Mouse (Mus musculus): Measurements from ENCODE around the gene Clec2i. TPM values are rescaled to one million over a fixed set of nuclear protein-coding genes. Genes with fewer than 3 reads are reported as not detected.

Gene Clec2i
- total and polyA plus RNA-seq, 3 experiments = not detected

DNA sequence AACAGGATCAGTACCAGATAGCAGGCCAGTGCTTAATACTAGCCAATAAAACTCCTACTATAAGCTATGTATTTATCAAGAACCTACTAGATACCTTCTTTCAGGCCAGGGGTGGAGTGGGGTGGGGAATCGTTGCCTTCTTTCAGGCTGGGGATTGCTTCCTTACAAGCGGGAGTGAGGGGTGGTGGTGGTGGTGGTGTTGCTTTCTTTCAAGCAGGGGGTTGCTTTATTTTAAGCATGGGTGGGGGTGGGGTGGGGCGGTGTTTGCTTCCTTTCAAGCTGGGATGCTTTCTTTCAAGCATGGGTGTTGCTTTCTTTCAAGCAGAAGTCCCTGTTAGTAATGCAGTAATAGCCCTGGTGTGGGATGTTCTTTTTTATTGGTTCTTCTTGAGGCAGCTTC lies 18.5 kb upstream of the Clec2i start:
- DNase-seq (ENCODE audit: low read depth, low spot score) = no peak

GRCm38 (mm10) chr6:128871910-128872610 lies 15.3 kb upstream of the Clec2i start:
- no peak for DNase-seq (ENCODE audit: low read depth, low spot score)
- no peaks in the 10 kb centered on the region for H3K79me2 ChIP-seq (ENCODE audit: control insufficient read depth, insufficient read depth, low read length, poor library complexity)
- H3K9ac ChIP-seq (ENCODE audit: control insufficient read depth, low read depth, low read length, poor library complexity, severe bottlenecking) = no peak overlapping the region
- no peaks in the 10 kb centered on the region for H3K27me3 ChIP-seq (ENCODE audit: control insufficient read depth in 1 of 2, insufficient read depth in 2 of 2, low read length in 2 of 2)
- H3K4me3 ChIP-seq (ENCODE audit: control insufficient read depth in 1 of 2, insufficient read depth in 1 of 2, low read depth in 2 of 2, low read length in 2 of 2) = no peak overlapping the region
- TF ChIP-seq CHD2 (IDR thresholded peaks at IDR 0.05; ENCODE audit: low read length) (no peak), ZNF384 (IDR thresholded peaks at IDR 0.05; ENCODE audit: low read depth, low read length) (peak; percentile 68), TAL1 (IDR thresholded peaks at IDR 0.05; ENCODE audit: low read length) (no peak)
- H3K36me3 ChIP-seq (ENCODE audit: control insufficient read depth in 1 of 2, insufficient read depth in 2 of 2, low read length in 2 of 2) = no peaks in the 10 kb centered on the region
- H3K27ac ChIP-seq (ENCODE audit: control insufficient read depth, low read depth, low read length) = no peak overlapping the region
- H3K9me3 ChIP-seq (replicated peaks; ENCODE audit: insufficient read depth, low read length) = no peaks in the 10 kb centered on the region
- H3K4me1 ChIP-seq (ENCODE audit: control insufficient read depth in 1 of 2, insufficient read depth in 2 of 2, low read length in 2 of 2) = no peaks in the 10 kb centered on the region

More for the DNA sequence above, 18.5 kb upstream of the Clec2i start:
- H3K9me3 ChIP-seq (replicated peaks; ENCODE audit: insufficient read depth, low read length) = no peaks in the 10 kb centered on the region
- H3K36me3 ChIP-seq (ENCODE audit: control insufficient read depth in 1 of 2, insufficient read depth in 2 of 2, low read length in 2 of 2) = no peaks in the 10 kb centered on the region
- no peak overlapping the region for H3K9ac ChIP-seq (ENCODE audit: control insufficient read depth, low read depth, low read length, poor library complexity, severe bottlenecking)
- H3K4me3 ChIP-seq (ENCODE audit: control insufficient read depth in 1 of 2, insufficient read depth in 1 of 2, low read depth in 2 of 2, low read length in 2 of 2) = no peak overlapping the region
- TF ChIP-seq RCOR1 (IDR thresholded peaks at IDR 0.05; ENCODE audit: low read depth, low read length) = no peak
- TF ChIP-seq TAL1 (IDR thresholded peaks at IDR 0.05; ENCODE audit: low read length) = no peak
- TF ChIP-seq MEF2A (IDR thresholded peaks at IDR 0.05; ENCODE audit: extremely low read depth, insufficient replicate concordance, low read depth, low read length, poor library complexity, severe bottlenecking) = no peak
- no peak overlapping the region for H3K27ac ChIP-seq (ENCODE audit: control insufficient read depth, low read depth, low read length)
- H3K27me3 ChIP-seq (ENCODE audit: control insufficient read depth in 1 of 2, insufficient read depth in 2 of 2, low read length in 2 of 2) = no peaks in the 10 kb centered on the region
- no peaks in the 10 kb centered on the region for H3K79me2 ChIP-seq (ENCODE audit: control insufficient read depth, insufficient read depth, low read length, poor library complexity)
- no peaks in the 10 kb centered on the region for H3K4me1 ChIP-seq (ENCODE audit: control insufficient read depth in 1 of 2, insufficient read depth in 2 of 2, low read length in 2 of 2)

GRCm38 (mm10) chr6:128888834-128889233 lies 1.4 kb downstream of the Clec2i start:
- Histone ChIP-seq H3K27ac (ENCODE audit: control insufficient read depth, low read depth, low read length) (no peak overlapping the region; the same call in 1 of the 2 replicates), H3K36me3 (ENCODE audit: control insufficient read depth in 1 of 2, insufficient read depth in 2 of 2, low read length in 2 of 2) (no peaks in the 10 kb centered on the region), H3K9ac (ENCODE audit: control insufficient read depth, low read depth, low read length, poor library complexity, severe bottlenecking) (no peak overlapping the region), H3K9me3 (replicated peaks; ENCODE audit: insufficient read depth, low read length) (no peaks in the 10 kb centered on the region), H3K4me3 (ENCODE audit: control insufficient read depth in 1 of 2, insufficient read depth in 1 of 2, low read depth in 2 of 2, low read length in 2 of 2) (no peak overlapping the region), H3K4me1 (ENCODE audit: control insufficient read depth in 1 of 2, insufficient read depth in 2 of 2, low read length in 2 of 2) (no peaks in the 10 kb centered on the region), H3K79me2 (ENCODE audit: control insufficient read depth, insufficient read depth, low read length, poor library complexity) (no peaks in the 10 kb centered on the region), H3K27me3 (ENCODE audit: control insufficient read depth in 1 of 2, insufficient read depth in 2 of 2, low read length in 2 of 2) (no peaks in the 10 kb centered on the region)
- TF ChIP-seq ELF1 (IDR thresholded peaks at IDR 0.05; ENCODE audit: low read depth, low read length) = no peak
- TF ChIP-seq MAX (IDR thresholded peaks at IDR 0.05; ENCODE audit: low read length) = peak; percentile 47; the same call in 1 of the 2 replicates
- 0 out of 2 replicates have a peak, but pooled peaks have one; percentile 34 for TF ChIP-seq MYC (IDR thresholded peaks at IDR 0.05; ENCODE audit: low read depth, low read length)
- peak in 1 of 3 experiments; percentile 20; a peak in 1 of 6 replicates for TF ChIP-seq CTCF (IDR thresholded peaks at IDR 0.05 in 2 of 3, conservative IDR thresholded peaks at IDR 0.05 in 1 of 3; ENCODE audit: control insufficient read depth in 1 of 3, insufficient read depth in 1 of 3, low read depth in 2 of 3, low read length in 3 of 3, poor library complexity in 1 of 3, severe bottlenecking in 1 of 3)
- TF ChIP-seq TAL1 (IDR thresholded peaks at IDR 0.05; ENCODE audit: low read length) = no peak
- no peak for TF ChIP-seq MYB (IDR thresholded peaks at IDR 0.05; ENCODE audit: low read depth, low read length)
- peak; percentile 54 for DNase-seq (ENCODE audit: low read depth, low spot score)
